Comparison of ENCODE assay signal across 9 mouse cellular contexts in the genomic region with DNA sequence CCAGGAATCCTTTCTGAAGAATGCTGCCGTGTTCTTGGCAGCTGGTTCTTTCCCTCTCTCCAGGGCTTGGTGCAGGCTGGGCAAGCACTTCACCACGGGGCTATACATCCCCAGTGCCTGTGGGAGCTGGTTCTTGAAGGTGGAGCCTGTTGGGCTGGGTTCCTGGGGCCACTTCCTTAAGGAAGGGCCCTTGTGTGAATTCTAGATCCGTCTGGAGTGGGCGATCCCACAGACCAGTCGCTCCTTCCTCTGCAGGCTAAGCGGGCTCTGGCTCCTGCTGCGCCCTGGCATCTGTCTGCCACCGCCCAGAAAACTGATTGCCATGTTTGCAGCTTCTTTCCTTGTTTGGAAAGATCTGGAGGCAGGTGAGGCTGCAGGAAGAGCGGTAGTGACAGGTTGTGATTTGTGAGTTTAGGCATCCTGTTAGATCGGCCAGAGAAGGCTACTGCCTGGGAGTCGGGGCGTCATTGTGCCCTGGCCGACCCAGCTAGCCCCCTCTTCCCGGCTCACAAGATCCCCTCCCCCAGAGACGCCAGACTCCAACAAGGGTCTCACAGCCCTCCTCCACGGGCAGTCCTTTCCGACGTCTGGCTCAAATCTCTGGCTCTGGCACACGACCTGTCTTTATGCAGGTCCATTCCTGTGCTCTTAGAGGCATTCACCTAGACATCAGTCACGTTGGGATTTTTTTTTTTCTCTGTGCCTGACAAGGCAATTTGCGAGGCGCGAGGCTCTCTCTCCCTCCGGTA.
DNase-seq lines count a peak whose midpoint lies in the region; ATAC-seq lines count a peak whose summit lies in the region.
"Had no signal": no experiment of that assay in that cellular context is flagged by ENCODE, and none has a peak within 500 bp of the region (broad histone marks: within the 10 kb centered on the region; RNA-seq: fewer than 3 reads in every experiment).

No protein-coding gene starts in this region.

- no peak overlapping the region for H3K9ac ChIP-seq in embryonic facial prominence, embryonic 14.5 days (ENCODE audit: low read depth, low read length)
- H3K9ac ChIP-seq in hindbrain, embryonic 14.5 days: peak overlapping the region; percentile 53
- peak overlapping the region; percentile 6; the same call in 1 of the 2 replicates for H3K9ac ChIP-seq in neural tube, embryonic 11.5 days (ENCODE audit: low read length)

- H3K36me3 ChIP-seq in embryonic facial prominence, embryonic 14.5 days (ENCODE audit: control insufficient read depth, insufficient read depth, low read length): no peaks in the 10 kb centered on the region
- H3K36me3 ChIP-seq in hindbrain, embryonic 14.5 days (replicated peaks; ENCODE audit: control insufficient read depth, insufficient read depth): no peaks in the 10 kb centered on the region
- H3K36me3 ChIP-seq in neural tube, embryonic 11.5 days (ENCODE audit: control insufficient read depth, insufficient read depth, low read length): no peaks in the 10 kb centered on the region

- no peak for ATAC-seq in embryonic facial prominence, embryonic 14.5 days (ENCODE audit: low read depth)
- peak; percentile 31; the same call in 1 of the 2 replicates for ATAC-seq in hindbrain, embryonic 14.5 days (ENCODE audit: low FRiP score)
- peak; percentile 9; the same call in 1 of the 2 replicates for ATAC-seq in neural tube, embryonic 11.5 days (ENCODE audit: insufficient read depth, low FRiP score, low TSS enrichment)
- ATAC-seq: Patski had no signal

- 0 out of 2 replicates have a peak, but pooled peaks cover 5% of the 10 kb centered on the region for H3K4me1 ChIP-seq in embryonic facial prominence, embryonic 14.5 days (ENCODE audit: control insufficient read depth, insufficient read depth, low read length)
- H3K4me1 ChIP-seq in hindbrain, embryonic 14.5 days (replicated peaks; ENCODE audit: control insufficient read depth, insufficient read depth, low read length): peaks cover 12% of the 10 kb centered on the region; the same call in 1 of the 2 replicates
- H3K4me1 ChIP-seq in neural tube, embryonic 11.5 days (ENCODE audit: control insufficient read depth, insufficient read depth, low read length): peaks cover 7% of the 10 kb centered on the region; the same call in 1 of the 2 replicates

- H3K27me3 ChIP-seq in embryonic facial prominence, embryonic 14.5 days (replicated peaks; ENCODE audit: control insufficient read depth, insufficient read depth, low read length): peaks cover 39% of the 10 kb centered on the region
- no peaks in the 10 kb centered on the region; the same call in 1 of the 2 replicates for H3K27me3 ChIP-seq in hindbrain, embryonic 14.5 days (ENCODE audit: control insufficient read depth, insufficient read depth, low read length)
- H3K27me3 ChIP-seq in neural tube, embryonic 11.5 days (ENCODE audit: control insufficient read depth, insufficient read depth, low read length): peaks cover 15% of the 10 kb centered on the region; the same call in 1 of the 2 replicates

- no peaks in the 10 kb centered on the region for H3K9me3 ChIP-seq in embryonic facial prominence, embryonic 14.5 days (ENCODE audit: control insufficient read depth, low read length)
- no peaks in the 10 kb centered on the region for H3K9me3 ChIP-seq in hindbrain, embryonic 14.5 days (ENCODE audit: control insufficient read depth, low read length)
- H3K9me3 ChIP-seq in neural tube, embryonic 11.5 days (ENCODE audit: control insufficient read depth, low read length): no peaks in the 10 kb centered on the region

- peak overlapping the region; percentile 54 for H3K4me2 ChIP-seq in embryonic facial prominence, embryonic 14.5 days (ENCODE audit: low read depth, low read length)
- H3K4me2 ChIP-seq in hindbrain, embryonic 14.5 days (replicated peaks): peak overlapping the region; percentile 58
- H3K4me2 ChIP-seq in neural tube, embryonic 11.5 days (ENCODE audit: low read depth): peak overlapping the region; percentile 50

- H3K4me3 ChIP-seq in embryonic facial prominence, embryonic 14.5 days (ENCODE audit: low read depth, low read length): peak overlapping the region; percentile 33
- H3K4me3 ChIP-seq in hindbrain, embryonic 14.5 days (replicated peaks; ENCODE audit: low read length): peak overlapping the region; percentile 26
- H3K4me3 ChIP-seq in neural tube, embryonic 11.5 days (ENCODE audit: low read depth, low read length): peak overlapping the region; percentile 16

- 2% methylated on average over 21 of the region's 24 CpGs for WGBS in embryonic facial prominence, embryonic 14.5 days
- WGBS in hindbrain, embryonic 14.5 days: 2% methylated on average over 24 of the region's 24 CpGs
- WGBS in neural tube, embryonic 11.5 days: 3% methylated on average over 24 of the region's 24 CpGs

- DNase-seq in left cerebral cortex, adult 18-20 months (ENCODE audit: low spot score in 2 of 2): peak; percentile 23 to 33
- DNase-seq in left cerebral cortex, adult 11 months (ENCODE audit: low spot score): no peak
- no peak for DNase-seq in embryonic facial prominence, embryonic 14.5 days (ENCODE audit: low spot score)
- no peak for DNase-seq in hindbrain, embryonic 14.5 days (ENCODE audit: low spot score)
- DNase-seq in neural tube, embryonic 11.5 days (ENCODE audit: low spot score): no peak
- DNase-seq in spleen, postnatal 4 days (ENCODE audit: low spot score in 2 of 2): no peak
- DNase-seq in cerebellum, postnatal 4 days (ENCODE audit: low spot score in 2 of 2): no peak
- DNase-seq in layer of hippocampus, adult 9-10 months (ENCODE audit: low spot score): no peak

- no peak overlapping the region for H3K27ac ChIP-seq in embryonic facial prominence, embryonic 14.5 days (replicated peaks; ENCODE audit: low read depth, low read length)
- H3K27ac ChIP-seq in hindbrain, embryonic 14.5 days: no peak overlapping the region
- no peak overlapping the region for H3K27ac ChIP-seq in neural tube, embryonic 11.5 days (ENCODE audit: low read depth, low read length)

Comparison
In these comparisons a context has a peak if more than half of its experiments do, and no peak if none do; other contexts are left out.
1. DNase-seq: peak in left cerebral cortex, adult 18-20 months (2 of 2); none in left cerebral cortex, adult 11 months (single experiment), embryonic facial prominence, embryonic 14.5 days (single experiment), hindbrain, embryonic 14.5 days (single experiment), neural tube, embryonic 11.5 days (single experiment), spleen, postnatal 4 days (0 of 2), cerebellum, postnatal 4 days (0 of 2) and layer of hippocampus, adult 9-10 months (single experiment).
2. Peak in every context shown above with its lines, with median percentiles within 50 percentile points of each other: H3K4me2 ChIP-seq and H3K4me3 ChIP-seq.